In genomic region chr6:86373556-86373955, GRCm38 (mm10) we compare ENCODE assay signal across 17 mouse cellular contexts. TPM values are rescaled to one million over a fixed set of nuclear protein-coding genes. Genes with fewer than 3 reads are reported as not detected.
"Had no signal": no experiment of that assay in that cellular context is flagged by ENCODE, and none has a peak within 500 bp of the region (broad histone marks: within the 10 kb centered on the region; RNA-seq: fewer than 3 reads in every experiment).

No protein-coding gene starts in this region.

- H3K4me2 ChIP-seq: lung, embryonic 15.5 days had no signal

- H3K4me3 ChIP-seq: left cerebral cortex, adult 2 months; myocyte; neural tube, embryonic 12.5 days had no signal

- H3K27ac ChIP-seq: left cerebral cortex, adult 2 months; limb, embryonic 10.5 days; lung, embryonic 15.5 days; macrophage; midbrain, embryonic 10.5 days; neural tube, embryonic 12.5 days had no signal

- H3K9me3 ChIP-seq: limb, embryonic 10.5 days; lung, embryonic 15.5 days; midbrain, embryonic 10.5 days; neural tube, embryonic 12.5 days had no signal

- H3K27me3 ChIP-seq: lung, embryonic 15.5 days; neural tube, embryonic 12.5 days had no signal

- DNase-seq: kidney, adult 8-10 months; kidney, postnatal 25 days; lung, postnatal 14 days; midbrain, embryonic 14.5 days; thymus, adult 2 months; thymus, postnatal 25 days had no signal

- H3K9ac ChIP-seq: lung, embryonic 15.5 days had no signal

RNA-seq across cellular contexts. Expression of gene Gm44790, which starts 52.9 kb away (rescaled TPM):
- total RNA-seq: left cerebral cortex, adult 2 months; neutrophil, adult 5-6 weeks had no signal
- polyA plus RNA-seq: kidney, embryonic 16.5 days; limb, embryonic 10.5 days; liver, embryonic 16.5 days; macrophage; midbrain, embryonic 14.5 days; myocyte; neural tube, embryonic 12.5 days; stomach, embryonic 14.5 days had no signal
